Mouse (Mus musculus) brain, adult 10 weeks (tissue): ENCODE results near the gene Ccnf. TPM values are rescaled to one million over a fixed set of nuclear protein-coding genes. Genes with fewer than 3 reads are reported as not detected.

Experiments used
- polyA plus RNA-seq: library from polyadenylated mRNA; stranded (reverse); fragments of 350-450 nt; fragmentation: Illumina TruSeq; extraction: RNeasy Lipid Tissue Mini Kit (QIAGEN cat#74804); gene quantifications from one replicate; pipeline ENCODE4 v1.2.3, GENCODE M21; 2015; ENCODE audit warnings: low read depth, low replicate concordance

Gene Ccnf
- 3.1 TPM for polyA plus RNA-seq

DNA sequence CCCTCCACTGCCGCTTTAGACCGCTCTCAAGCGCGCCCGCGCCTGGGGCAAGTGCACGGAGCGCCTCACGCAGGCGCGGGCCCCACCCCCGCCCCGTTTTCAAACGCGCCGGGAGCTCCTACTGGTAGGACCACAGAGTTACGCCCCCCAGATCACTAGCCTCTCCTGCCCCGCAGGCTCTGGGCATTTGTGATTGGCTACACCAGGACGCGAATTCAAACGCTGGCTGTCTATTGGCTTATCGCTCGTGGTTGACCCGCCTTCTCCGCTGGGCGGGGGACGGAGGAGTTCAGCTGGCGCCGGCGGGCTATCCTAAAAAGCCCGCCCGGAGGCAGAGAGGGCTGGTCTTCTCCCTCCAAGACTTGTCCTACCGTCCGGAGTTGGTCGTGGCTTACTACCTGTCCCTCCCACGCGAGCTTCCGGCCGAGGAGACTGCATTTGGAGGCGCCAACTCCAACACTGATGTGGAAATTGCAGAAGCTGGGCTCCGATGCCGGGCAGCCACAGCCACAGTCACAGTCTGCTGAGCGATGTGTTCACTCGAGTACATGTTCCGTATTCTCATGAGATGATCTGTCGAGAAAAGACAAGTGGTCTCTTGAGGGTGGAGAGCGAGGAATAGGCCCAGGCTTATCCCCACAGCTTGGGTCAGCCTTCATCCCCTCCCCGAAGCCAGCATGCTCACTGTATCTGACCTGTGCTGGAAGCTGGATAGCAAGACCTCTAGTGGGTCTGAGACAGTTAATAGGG lies at the start of gene Ccnf:
Gene Ccnf (minus strand): TSS at position 165 of the 750 bp plus-strand sequence.

DNA sequence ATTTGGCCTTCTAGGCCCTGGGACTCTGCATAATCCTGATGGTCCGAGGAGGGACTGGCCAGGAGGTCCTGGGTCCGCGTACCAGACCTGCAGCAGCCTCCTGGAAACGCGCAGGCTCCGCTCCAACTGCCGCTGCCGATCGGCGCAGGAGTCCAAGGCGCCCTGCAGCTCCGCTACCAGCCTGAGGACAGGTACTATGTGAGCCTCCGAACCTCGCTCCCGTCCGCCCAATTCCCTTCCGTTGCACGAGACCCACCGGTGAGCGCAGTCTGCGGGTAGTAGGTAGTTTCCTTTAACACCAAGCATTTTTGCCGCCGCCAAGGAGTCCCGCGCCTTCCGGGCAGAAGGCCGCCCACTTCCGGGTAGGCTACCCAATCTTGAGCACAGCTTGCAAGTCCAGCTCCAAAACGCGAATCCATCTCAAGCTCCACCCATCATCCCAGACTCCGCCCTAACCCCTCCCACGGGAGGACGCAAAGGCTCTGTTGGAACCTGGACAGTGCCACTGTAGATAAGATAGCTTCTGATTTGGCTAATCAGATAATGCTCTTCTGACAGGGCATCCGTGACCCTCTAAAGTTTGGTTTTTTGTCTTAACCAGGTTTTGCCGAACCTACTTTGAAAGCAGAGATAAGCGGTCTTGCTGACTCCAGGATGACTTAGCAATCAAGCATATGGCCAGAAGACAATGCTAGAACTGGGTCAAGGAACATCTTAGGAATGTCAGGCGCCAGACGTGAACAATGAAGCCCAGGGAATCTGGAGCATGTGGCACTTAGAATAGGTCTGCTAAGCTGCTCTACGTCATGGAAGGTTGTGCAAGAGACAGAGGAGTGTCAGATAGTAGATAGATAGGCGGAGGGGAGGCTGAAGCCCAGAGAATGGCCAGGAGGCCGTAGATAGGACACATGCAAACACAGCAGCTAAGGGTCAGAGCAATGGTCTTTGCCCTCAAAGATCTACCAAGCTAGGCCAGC lies 30.6 kb downstream of the Ccnf start, which contains the start of gene Tedc2:
Gene Tedc2 (minus strand): TSS at position 417 of the 977 bp plus-strand sequence.

GRCm38 (mm10) chr17:24209043-24209915 lies 42.0 kb downstream of the Ccnf start, which contains the start of gene Ntn3:
Ntn3 (minus strand) TSS chr17:24209531.

GRCm38 (mm10) chr17:24205284-24205888 lies 45.9 kb downstream of the Ccnf start, which contains the start of gene Tbc1d24:
Tbc1d24 (minus strand) TSS chr17:24205562.

Other genes with a start within 250 kb of the Ccnf start
- gene Prss27, start 213.3 kb downstream of the Ccnf start, polyA plus RNA-seq: not detected
- 22.9 TPM for gene Kctd5, start 178.0 kb downstream of the Ccnf start, polyA plus RNA-seq
- gene Pdpk1, start 100.6 kb downstream of the Ccnf start, polyA plus RNA-seq: 56.0 TPM
- gene Amdhd2, start 87.7 kb downstream of the Ccnf start, polyA plus RNA-seq: 21.6 TPM
- gene Atp6v0c, start 81.8 kb downstream of the Ccnf start, polyA plus RNA-seq: 1,683 TPM
- gene Tbc1d24, start 45.9 kb downstream of the Ccnf start, polyA plus RNA-seq: 36.2 TPM
- 4.9 TPM for gene Ntn3, start 42.0 kb downstream of the Ccnf start, polyA plus RNA-seq
- gene Tedc2, start 30.6 kb downstream of the Ccnf start, polyA plus RNA-seq: 9.5 TPM
- gene Abca17, start 99.6 kb upstream of the Ccnf start, polyA plus RNA-seq: 0.21 TPM
- gene Abca3, start 100.5 kb upstream of the Ccnf start, polyA plus RNA-seq: 38.3 TPM
- gene Rnps1, start 163.1 kb upstream of the Ccnf start, polyA plus RNA-seq: 157 TPM
- gene Eci1, start 175.2 kb upstream of the Ccnf start, polyA plus RNA-seq: 37.9 TPM
- 8.0 TPM for gene Dnase1l2, start 191.6 kb upstream of the Ccnf start, polyA plus RNA-seq
- 26.5 TPM for gene E4f1, start 218.8 kb upstream of the Ccnf start, polyA plus RNA-seq
- gene Pgp, start 218.9 kb upstream of the Ccnf start, polyA plus RNA-seq: 68.9 TPM
- 1.0 TPM for gene Bricd5, start 222.4 kb upstream of the Ccnf start, polyA plus RNA-seq
- gene Mlst8, start 227.6 kb upstream of the Ccnf start, polyA plus RNA-seq: 41.6 TPM
- gene Caskin1, start 237.1 kb upstream of the Ccnf start, polyA plus RNA-seq: 78.2 TPM